Mouse (Mus musculus) forebrain, embryonic 15.5 days (tissue): ENCODE measurements at regions not wholly inside any gene's neighbourhood (a gene's known extent, or its start where the extent isn't known, plus 50 kb on each side); places are given as distances from the start of the nearest gene placed in this dataset.

ENCODE experiments used
- ATAC-seq: fragments of 200-750 bp; cut with Nextera tagmentation; replicated peaks from 2 replicates; pipeline ENCODE4 v1.8.0; 2017; ENCODE audit warnings: mild to moderate bottlenecking, moderate TSS enrichment, moderate library complexity
- H3K27ac ChIP-seq: fragments of 300-500 bp; sonication (generic); replicated peaks from 2 replicates; pipeline ENCODE4 v1.5.1; 2015; ENCODE audit warnings: mild to moderate bottlenecking, inconsistent platforms
- H3K27me3 ChIP-seq: fragments of 300-500 bp; sonication (generic); 2 replicates; pipeline ENCODE4 v1.6.1; 2015; ENCODE audit warnings: inconsistent platforms
- H3K36me3 ChIP-seq: fragments of 300-500 bp; sonication (generic); 2 replicates; pipeline ENCODE4 v1.6.1; 2015; ENCODE audit warnings: mild to moderate bottlenecking, inconsistent platforms
- H3K4me1 ChIP-seq: fragments of 300-500 bp; sonication (generic); 2 replicates; pipeline ENCODE4 v1.6.1; 2015; ENCODE audit warnings: inconsistent platforms
- H3K4me2 ChIP-seq: fragments of 300-500 bp; sonication (generic); replicated peaks from 2 replicates; pipeline ENCODE4 v1.6.1; 2015; ENCODE audit warnings: mild to moderate bottlenecking, inconsistent platforms
- H3K4me3 ChIP-seq: fragments of 300-500 bp; sonication (generic); 2 replicates; pipeline ENCODE4 v1.5.1; 2015; ENCODE audit warnings: mild to moderate bottlenecking, inconsistent platforms
- H3K9ac ChIP-seq: fragments of 300-500 bp; sonication (generic); replicated peaks from 2 replicates; pipeline ENCODE4 v1.6.1; 2015; ENCODE audit warnings: mild to moderate bottlenecking, inconsistent platforms
- H3K9me3 ChIP-seq: fragments of 300-500 bp; sonication (generic); 2 replicates; pipeline ENCODE4 v1.6.1; 2016; ENCODE audit warnings: inconsistent platforms
- WGBS: fragments of 180-500 bp; shearing (Covaris S2); methylation state at CpG from one replicate; pipeline ENCODE4 v1.1.7; 2015; ENCODE audit warnings: mixed read lengths; 5-methylcytosine and 5-hydroxymethylcytosine counted together

DNA sequence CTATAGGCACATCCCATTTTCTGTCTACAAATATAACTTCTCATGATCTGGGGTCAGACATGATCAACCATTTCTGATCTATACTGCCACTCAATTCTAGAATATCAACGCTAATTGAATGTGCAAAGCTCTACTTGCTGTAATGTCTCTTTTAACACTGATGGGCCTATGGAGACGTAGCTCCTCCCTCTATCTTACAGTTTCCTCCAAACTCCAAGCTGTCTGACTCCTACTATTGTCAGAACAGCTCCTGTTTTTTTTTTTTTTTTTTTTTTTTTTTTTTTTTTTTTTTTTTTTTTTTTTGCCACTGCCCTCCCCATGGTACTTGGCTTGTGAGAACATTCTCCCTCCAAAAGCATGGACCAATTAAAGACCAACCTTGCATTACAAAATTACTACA, 165.2 kb downstream of the Pah start:
- Histone ChIP-seq H3K9ac (no peak overlapping the region), H3K27me3 (no peaks in the 10 kb centered on the region), H3K4me2 (no peak overlapping the region), H3K36me3 (no peaks in the 10 kb centered on the region), H3K4me3 (no peak overlapping the region), H3K27ac (no peak overlapping the region), H3K4me1 (no peaks in the 10 kb centered on the region), H3K9me3 (no peaks in the 10 kb centered on the region)
- 96% methylated on average over 2 of the region's 2 CpGs for WGBS
- ATAC-seq, result no peak

DNA sequence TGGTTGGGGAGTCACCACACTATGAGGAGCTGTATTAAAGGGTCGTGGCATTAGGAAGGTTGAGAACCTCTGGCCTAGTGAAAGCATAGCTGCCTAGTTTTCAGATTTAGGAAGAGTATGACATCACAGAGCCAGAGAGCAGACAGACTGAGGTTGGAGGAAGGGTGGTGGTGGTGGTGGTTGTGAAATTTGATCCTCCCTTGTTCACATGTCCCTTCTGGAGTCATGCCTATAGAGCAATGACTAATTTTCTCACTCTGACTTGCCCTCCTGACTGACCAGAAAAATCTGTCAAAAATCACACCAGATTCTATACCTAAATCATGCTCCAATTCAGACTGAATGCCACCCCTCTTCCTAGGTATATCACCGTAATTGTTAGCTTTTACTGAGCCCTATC, 166.2 kb downstream of the Pah start:
- ATAC-seq, result no peak
- WGBS, result 76% methylated on average over 2 of the region's 2 CpGs
- Histone ChIP-seq H3K4me1 (no peaks in the 10 kb centered on the region), H3K27ac (no peak overlapping the region), H3K4me2 (no peak overlapping the region), H3K27me3 (no peaks in the 10 kb centered on the region), H3K4me3 (no peak overlapping the region), H3K9ac (no peak overlapping the region), H3K9me3 (no peaks in the 10 kb centered on the region), H3K36me3 (no peaks in the 10 kb centered on the region)

DNA sequence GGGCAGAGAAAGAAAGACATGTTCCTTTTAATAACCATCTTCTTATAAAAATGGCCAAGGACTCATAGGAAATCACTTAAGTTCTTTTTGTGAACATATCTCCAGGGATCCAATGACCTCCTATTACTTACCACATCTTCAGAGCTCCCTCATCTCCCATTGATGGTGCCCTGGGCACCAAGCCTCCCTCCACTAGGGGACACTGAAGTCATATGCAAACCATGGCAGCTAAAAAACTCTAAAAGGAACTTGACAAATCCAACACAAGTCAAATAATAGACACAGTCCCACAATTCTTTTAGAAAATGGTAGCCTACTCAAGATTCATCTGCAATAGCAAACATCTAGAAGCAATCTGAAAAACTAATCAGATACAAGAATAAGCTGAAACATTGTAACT, 167.2 kb upstream of the Igf1 start:
- ATAC-seq, result no peak
- Histone ChIP-seq H3K27me3 (no peaks in the 10 kb centered on the region), H3K27ac (no peak overlapping the region), H3K9ac (no peak overlapping the region), H3K9me3 (no peaks in the 10 kb centered on the region), H3K36me3 (no peaks in the 10 kb centered on the region), H3K4me2 (no peak overlapping the region), H3K4me3 (no peak overlapping the region), H3K4me1 (no peaks in the 10 kb centered on the region)

DNA sequence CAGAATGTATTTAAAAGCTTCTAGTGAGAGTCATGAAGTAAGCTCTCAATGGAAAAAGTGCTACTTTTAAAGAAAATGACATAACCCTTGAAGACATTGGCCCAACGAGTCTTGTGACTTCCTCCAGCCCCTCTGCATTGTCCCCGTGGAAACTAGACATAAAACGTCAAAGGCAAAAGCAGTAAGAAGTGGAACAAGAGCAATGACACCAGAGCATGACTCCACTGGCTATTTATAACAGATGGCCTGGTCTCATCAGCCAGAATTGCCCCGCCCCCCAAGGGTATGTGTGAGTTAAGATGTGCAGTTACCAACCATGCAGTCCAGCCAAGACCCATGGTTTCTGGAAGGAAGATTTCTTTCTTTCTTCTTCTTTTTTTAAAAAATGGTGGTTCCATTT, 161.6 kb upstream of the Igf1 start:
- no peak overlapping the region for H3K4me2 ChIP-seq

DNA sequence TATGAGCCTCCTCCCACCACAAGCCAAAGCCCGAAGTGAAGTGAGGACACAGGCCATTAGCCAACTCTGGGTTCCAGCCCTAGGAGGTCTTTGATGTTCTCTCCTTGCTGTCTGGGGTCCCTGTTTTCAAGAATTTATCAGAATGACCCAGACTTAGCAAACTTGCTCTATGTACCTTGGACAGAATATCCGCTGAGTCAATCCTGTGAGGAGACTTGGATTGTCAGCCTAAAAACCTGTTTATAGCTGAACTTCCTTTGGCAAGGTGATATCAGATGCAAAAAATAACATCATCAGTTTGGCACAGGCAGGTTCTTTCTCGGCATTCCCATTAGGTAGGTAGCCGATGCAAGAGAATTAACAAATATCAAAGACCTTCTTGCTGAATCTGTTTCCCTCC, 146.9 kb upstream of the Igf1 start:
- Histone ChIP-seq H3K9ac (no peak overlapping the region), H3K4me3 (no peak overlapping the region), H3K9me3 (no peaks in the 10 kb centered on the region), H3K27ac (no peak overlapping the region), H3K4me2 (no peak overlapping the region), H3K27me3 (no peaks in the 10 kb centered on the region), H3K36me3 (no peaks in the 10 kb centered on the region), H3K4me1 (0 out of 2 replicates have a peak, but pooled peaks cover 2% of the 10 kb centered on the region)
- WGBS, result 92% methylated on average over 4 of the region's 4 CpGs
- no peak for ATAC-seq

More for the DNA sequence above, 161.6 kb upstream of the Igf1 start:
- no peaks in the 10 kb centered on the region for H3K36me3 ChIP-seq
- H3K27ac ChIP-seq, result no peak overlapping the region
- no peak overlapping the region for H3K9ac ChIP-seq
- 84% methylated on average over 4 of the region's 4 CpGs for WGBS
- no peak overlapping the region for H3K4me3 ChIP-seq
- no peak for ATAC-seq
- no peaks in the 10 kb centered on the region for H3K27me3 ChIP-seq
- H3K9me3 ChIP-seq, result no peaks in the 10 kb centered on the region
- no peaks in the 10 kb centered on the region for H3K4me1 ChIP-seq

DNA sequence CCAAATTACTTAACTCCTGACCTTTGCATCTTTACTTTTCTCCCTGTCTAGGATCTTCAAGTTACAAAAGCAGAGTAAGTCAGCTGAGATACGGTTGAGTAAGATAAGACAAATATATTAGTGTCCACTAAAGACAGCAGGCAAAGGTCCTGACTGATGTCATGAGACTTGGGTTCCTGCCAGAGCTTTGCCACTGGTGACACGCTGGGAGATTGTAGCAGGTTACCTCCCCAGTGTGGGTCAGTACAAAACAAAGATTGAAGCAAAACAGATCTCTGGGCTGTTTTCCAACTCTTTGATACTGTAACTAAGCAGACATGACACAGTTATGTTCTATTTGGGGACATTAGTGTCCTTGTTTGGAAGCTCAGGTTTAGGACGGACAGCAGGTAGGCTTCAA, 146.3 kb upstream of the Igf1 start:
- Histone ChIP-seq H3K27ac (no peak overlapping the region), H3K27me3 (no peaks in the 10 kb centered on the region), H3K9ac (no peak overlapping the region), H3K4me2 (no peak overlapping the region), H3K36me3 (no peaks in the 10 kb centered on the region), H3K4me1 (0 out of 2 replicates have a peak, but pooled peaks cover 2% of the 10 kb centered on the region), H3K9me3 (no peaks in the 10 kb centered on the region), H3K4me3 (no peak overlapping the region)
- no peak for ATAC-seq
- WGBS, result 52% methylated on average over 3 of the region's 3 CpGs

DNA sequence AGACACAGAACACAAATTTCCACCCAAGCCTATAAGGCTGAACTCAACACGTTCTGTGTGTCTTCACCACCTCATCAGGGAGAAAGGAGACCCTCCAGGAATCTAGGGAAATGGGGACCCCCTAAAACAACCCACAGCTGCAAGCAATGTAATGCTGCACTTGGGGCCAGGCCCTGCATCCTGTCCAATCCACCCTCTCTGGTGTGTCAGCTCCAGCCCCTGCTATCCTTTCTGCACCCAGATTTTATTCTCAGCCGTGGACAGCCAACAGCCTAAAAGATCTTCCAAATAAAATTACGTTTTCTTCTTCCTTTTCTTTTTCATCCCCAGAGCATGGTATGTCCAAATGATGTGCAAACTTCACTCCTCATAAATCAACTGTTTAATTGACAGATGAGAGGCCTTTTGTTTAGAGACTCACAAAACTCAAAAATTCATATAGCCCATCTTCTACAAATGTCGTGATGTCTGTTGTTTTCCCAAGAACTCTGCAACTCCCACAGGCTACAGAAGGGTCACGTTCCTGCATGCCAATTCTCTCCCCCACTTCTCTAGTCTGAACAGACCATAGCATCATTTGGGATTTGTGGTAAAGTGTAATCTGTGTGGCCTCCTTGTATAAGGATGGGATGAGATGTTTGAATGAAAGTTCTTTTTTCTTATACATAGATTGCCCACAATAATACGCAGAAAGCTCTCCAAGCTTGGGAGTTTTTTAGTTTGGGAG, 142.0 kb upstream of the Igf1 start:
- WGBS, result 90% methylated on average over 6 of the region's 6 CpGs
- Histone ChIP-seq H3K9ac (no peak overlapping the region), H3K4me2 (no peak overlapping the region), H3K9me3 (no peaks in the 10 kb centered on the region), H3K36me3 (no peaks in the 10 kb centered on the region), H3K4me3 (no peak overlapping the region), H3K27ac (no peak overlapping the region), H3K27me3 (no peaks in the 10 kb centered on the region), H3K4me1 (no peaks in the 10 kb centered on the region)
- ATAC-seq, result no peak

DNA sequence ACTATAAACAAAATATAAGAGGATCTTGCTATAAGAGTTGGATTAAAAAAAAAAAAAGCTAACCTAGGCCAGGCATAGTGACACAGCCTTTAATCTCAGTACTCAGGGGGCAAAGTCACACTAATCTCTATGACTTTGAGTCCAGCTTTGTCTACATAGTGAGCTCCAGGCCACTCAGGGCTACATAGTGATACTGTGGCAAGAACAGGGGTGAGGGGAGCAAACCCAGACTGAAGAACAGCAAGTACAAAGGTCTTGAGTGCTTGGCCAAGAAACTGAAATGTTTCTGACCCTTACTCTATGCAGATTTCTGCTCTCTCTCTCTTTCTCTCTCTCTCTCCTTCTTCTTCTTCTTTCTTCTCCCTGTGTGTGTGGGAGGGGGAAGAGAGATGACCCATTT, 140.9 kb upstream of the Igf1 start:
- ATAC-seq, result no peak
- Histone ChIP-seq H3K4me2 (no peak overlapping the region), H3K4me3 (no peak overlapping the region), H3K9me3 (no peaks in the 10 kb centered on the region), H3K27ac (no peak overlapping the region), H3K36me3 (no peaks in the 10 kb centered on the region), H3K9ac (no peak overlapping the region), H3K27me3 (no peaks in the 10 kb centered on the region), H3K4me1 (no peaks in the 10 kb centered on the region)

DNA sequence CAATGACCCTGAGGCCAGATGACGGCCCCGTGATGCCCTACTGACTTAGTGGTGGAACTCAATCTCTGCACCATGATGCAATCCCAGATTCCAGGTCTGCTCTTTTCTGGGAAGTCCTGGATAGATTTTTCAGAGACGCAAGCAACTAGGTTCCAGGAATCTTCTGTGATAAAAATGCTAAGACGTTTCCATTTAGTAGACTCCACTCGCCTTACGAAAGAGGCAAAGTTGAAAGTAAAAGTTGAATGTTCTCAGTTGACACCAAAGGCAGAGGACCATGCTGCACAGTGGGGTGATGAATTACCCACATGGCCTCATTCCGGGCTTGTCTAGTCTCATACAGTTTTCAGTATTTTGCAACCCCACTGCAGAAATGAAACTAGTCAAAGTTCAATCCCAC, 139.6 kb upstream of the Igf1 start:
- H3K4me1 ChIP-seq, result no peaks in the 10 kb centered on the region
- no peak for ATAC-seq
- no peaks in the 10 kb centered on the region for H3K36me3 ChIP-seq
- no peak overlapping the region for H3K27ac ChIP-seq
- no peak overlapping the region for H3K4me3 ChIP-seq
- no peaks in the 10 kb centered on the region for H3K9me3 ChIP-seq
- H3K4me2 ChIP-seq, result no peak overlapping the region
- no peaks in the 10 kb centered on the region for H3K27me3 ChIP-seq
- no peak overlapping the region for H3K9ac ChIP-seq
- WGBS, result 94% methylated on average over 7 of the region's 7 CpGs

DNA sequence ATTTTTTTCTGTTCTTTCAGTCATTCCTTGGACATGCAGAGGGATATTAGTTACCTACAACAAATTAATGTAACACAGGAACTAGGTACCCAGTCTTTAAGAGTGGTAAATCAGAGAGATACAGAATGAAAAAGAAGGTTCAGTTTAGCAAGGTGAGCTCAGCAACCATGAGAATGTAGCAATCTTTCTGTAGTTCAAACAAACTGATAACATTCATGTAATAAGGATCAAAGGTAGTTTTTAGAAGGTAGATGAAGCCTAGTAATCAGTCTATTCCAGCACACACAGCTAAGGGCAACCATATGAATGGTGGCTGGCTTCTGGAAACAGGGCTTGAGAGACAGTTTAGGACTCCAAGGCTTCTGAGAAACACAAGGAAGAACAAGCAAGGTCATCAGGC, 138.1 kb upstream of the Igf1 start:
- Histone ChIP-seq H3K27ac (no peak overlapping the region), H3K4me3 (no peak overlapping the region), H3K4me1 (no peaks in the 10 kb centered on the region), H3K36me3 (no peaks in the 10 kb centered on the region), H3K4me2 (no peak overlapping the region), H3K27me3 (no peaks in the 10 kb centered on the region), H3K9me3 (no peaks in the 10 kb centered on the region), H3K9ac (no peak overlapping the region)
- ATAC-seq, result no peak

DNA sequence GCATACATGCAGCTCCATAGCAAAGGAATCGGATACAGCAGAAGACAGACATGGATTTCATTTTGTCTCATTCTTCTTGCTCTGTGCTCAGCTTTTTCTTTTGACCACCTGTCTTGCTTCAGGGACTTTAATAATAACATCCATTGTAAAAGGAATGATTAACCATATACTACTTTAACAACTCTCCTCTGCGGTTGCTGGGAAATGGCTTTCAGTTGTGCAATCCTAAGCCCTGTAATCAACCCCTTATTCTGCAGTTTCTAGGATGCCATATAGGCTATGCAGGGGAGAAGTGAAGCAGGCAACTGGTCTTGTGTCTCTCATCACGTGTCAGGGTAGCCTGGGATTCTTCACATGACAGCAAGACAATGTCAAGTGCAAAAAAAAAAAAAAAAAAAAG, 135.8 kb upstream of the Igf1 start:
- no peak for ATAC-seq

DNA sequence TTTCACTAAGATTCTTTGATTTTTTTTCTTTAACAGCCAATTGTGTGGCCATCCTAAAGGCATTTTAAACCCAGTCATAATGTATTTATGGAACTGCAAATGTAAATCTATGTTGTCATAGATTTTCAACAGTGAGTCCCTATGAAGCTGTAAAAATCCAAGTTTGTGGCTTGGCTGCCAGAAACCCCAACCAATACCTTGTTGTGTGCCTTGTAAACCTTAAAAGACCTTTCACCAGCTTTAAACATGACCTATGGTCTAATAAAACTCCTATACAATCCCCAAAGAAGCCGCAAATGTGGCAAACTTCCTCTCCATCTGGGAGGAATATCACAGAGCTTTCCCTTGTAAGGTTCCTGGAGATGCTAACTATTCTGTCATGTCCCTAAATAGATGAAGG, 125.4 kb upstream of the Igf1 start:
- Histone ChIP-seq H3K4me1 (no peaks in the 10 kb centered on the region), H3K4me3 (no peak overlapping the region), H3K27ac (no peak overlapping the region), H3K9me3 (no peaks in the 10 kb centered on the region), H3K27me3 (no peaks in the 10 kb centered on the region), H3K9ac (no peak overlapping the region), H3K4me2 (no peak overlapping the region), H3K36me3 (no peaks in the 10 kb centered on the region)
- no peak for ATAC-seq
- 93% methylated on average over 1 of the region's 1 CpGs for WGBS

More for the DNA sequence above, 135.8 kb upstream of the Igf1 start:
- H3K9ac ChIP-seq, result no peak overlapping the region
- H3K27ac ChIP-seq, result no peak overlapping the region
- 86% methylated on average over 3 of the region's 3 CpGs for WGBS
- no peak overlapping the region for H3K4me3 ChIP-seq
- H3K4me2 ChIP-seq, result no peak overlapping the region
- H3K36me3 ChIP-seq, result no peaks in the 10 kb centered on the region
- H3K9me3 ChIP-seq, result no peaks in the 10 kb centered on the region
- no peaks in the 10 kb centered on the region for H3K4me1 ChIP-seq
- no peaks in the 10 kb centered on the region for H3K27me3 ChIP-seq

DNA sequence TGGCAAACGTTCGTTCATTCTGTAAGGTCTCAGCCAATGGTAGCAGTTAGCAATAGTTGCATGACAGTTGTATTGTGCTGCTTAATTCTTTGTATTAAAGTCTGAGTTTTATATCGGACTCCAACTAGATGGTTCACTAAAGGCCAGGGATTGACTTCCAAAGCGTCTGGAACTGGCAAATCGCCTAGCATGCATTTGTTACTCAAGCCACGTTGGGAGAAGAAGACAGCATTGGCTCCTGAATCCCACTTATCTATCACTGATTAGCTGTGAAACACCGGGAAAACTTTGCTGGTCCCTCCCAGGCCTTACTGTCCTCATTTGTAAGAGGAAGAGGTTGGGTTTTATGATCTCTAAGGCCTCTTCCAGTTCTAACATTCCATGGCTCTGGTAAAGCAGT, 124.8 kb upstream of the Igf1 start:
- Histone ChIP-seq H3K36me3 (no peaks in the 10 kb centered on the region), H3K27me3 (no peaks in the 10 kb centered on the region), H3K27ac (no peak overlapping the region), H3K4me3 (no peak overlapping the region), H3K9me3 (no peaks in the 10 kb centered on the region), H3K4me1 (no peaks in the 10 kb centered on the region), H3K4me2 (no peak overlapping the region), H3K9ac (no peak overlapping the region)
- ATAC-seq, result no peak
- 84% methylated on average over 7 of the region's 7 CpGs for WGBS
